Mouse (Mus musculus) megakaryocyte, embryonic 14.5 days (primary cell): ENCODE measurements around the gene Dupd1. TPM values are rescaled to one million over a fixed set of nuclear protein-coding genes. Genes with fewer than 3 reads are reported as not detected.
A peak's percentile ranks its signal among the peaks of the same experiment; 100 is the strongest.

Source experiments
- H3K27me3 ChIP-seq: replicated peaks from 2 replicates; pipeline ENCODE3; 2012; ENCODE audit warnings: inconsistent platforms
- H3K36me3 ChIP-seq: replicated peaks from 2 replicates; pipeline ENCODE3; 2012; ENCODE audit warnings: low read length, inconsistent platforms, mixed read lengths
- H3K4me1 ChIP-seq: 2 replicates; pipeline ENCODE4 v1.6.1; 2012; ENCODE audit warnings: inconsistent platforms
- H3K4me3 ChIP-seq: replicated peaks from 2 replicates; pipeline ENCODE3; 2012; ENCODE audit warnings: moderate library complexity, mild to moderate bottlenecking, inconsistent platforms
- H3K9me3 ChIP-seq: 2 replicates; pipeline ENCODE4 v1.6.1; 2012; ENCODE audit warnings: inconsistent platforms
- FLI1 ChIP-seq: IDR thresholded peaks from 2 replicates; pipeline ENCODE4 v1.6.1; 2012; ENCODE audit warnings: low read length, inconsistent platforms, mixed read lengths
- GATA1 ChIP-seq: IDR thresholded peaks from 3 replicates; pipeline ENCODE4 v1.6.1; 2012; ENCODE audit warnings: mixed read lengths, low read length, inconsistent platforms, borderline replicate concordance
- polyA plus RNA-seq: library from polyadenylated mRNA; stranded (reverse); fragments of >175 nt; gene quantifications from 2 replicates; pipeline ENCODE4 v1.2.3, GENCODE M21; 2012; ENCODE audit warnings: low replicate concordance; ENCODE audit not compliant: insufficient read depth

The Dupd1 gene
- polyA plus RNA-seq, 1 experiment, result not detected

- Histone ChIP-seq H3K4me1 (peaks cover 58% of the 10 kb centered on the region), H3K9me3 (no peaks in the 10 kb centered on the region), H3K27me3 (peaks cover 22% of the 10 kb centered on the region), H3K36me3 (no peaks in the 10 kb centered on the region), H3K4me3 (no peak overlapping the region)
- TF ChIP-seq GATA1 (no peak), FLI1 (no peak)
These were observed 32.5 kb upstream of the Dupd1 start for GRCm38 (mm10) chr14:21746846-21747245.

GRCm38 (mm10) chr14:21746251-21746650, 31.9 kb upstream of the Dupd1 start:
- H3K4me1 ChIP-seq, result peaks cover 52% of the 10 kb centered on the region
- TF ChIP-seq FLI1 (no peak), GATA1 (no peak)
- no peak overlapping the region for H3K4me3 ChIP-seq
- no peaks in the 10 kb centered on the region for H3K9me3 ChIP-seq
- peaks cover 22% of the 10 kb centered on the region for H3K27me3 ChIP-seq
- H3K36me3 ChIP-seq, result no peaks in the 10 kb centered on the region

GRCm38 (mm10) chr14:21745149-21745548, 30.8 kb upstream of the Dupd1 start:
- peak overlapping the region; percentile 62 for H3K4me3 ChIP-seq
- H3K27me3 ChIP-seq, result peaks cover 27% of the 10 kb centered on the region
- TF ChIP-seq GATA1 (no peak), FLI1 (no peak)
- peaks cover 46% of the 10 kb centered on the region for H3K4me1 ChIP-seq
- no peaks in the 10 kb centered on the region for H3K36me3 ChIP-seq
- H3K9me3 ChIP-seq, result no peaks in the 10 kb centered on the region

GRCm38 (mm10) chr14:21744169-21744568, 29.8 kb upstream of the Dupd1 start:
- peaks cover 38% of the 10 kb centered on the region for H3K4me1 ChIP-seq
- no peak for TF ChIP-seq FLI1
- TF ChIP-seq GATA1, result no peak
- peaks cover 34% of the 10 kb centered on the region for H3K27me3 ChIP-seq
- H3K4me3 ChIP-seq, result no peak overlapping the region
- no peaks in the 10 kb centered on the region for H3K9me3 ChIP-seq
- H3K36me3 ChIP-seq, result no peaks in the 10 kb centered on the region

- TF ChIP-seq FLI1 (no peak), GATA1 (no peak)
- no peaks in the 10 kb centered on the region for H3K36me3 ChIP-seq
- no peaks in the 10 kb centered on the region for H3K9me3 ChIP-seq
- peaks cover 38% of the 10 kb centered on the region for H3K27me3 ChIP-seq
- H3K4me1 ChIP-seq, result peaks cover 31% of the 10 kb centered on the region
- H3K4me3 ChIP-seq, result no peak overlapping the region
These were observed 28.1 kb upstream of the Dupd1 start for GRCm38 (mm10) chr14:21742441-21742840.

- Histone ChIP-seq H3K27me3 (peaks cover 35% of the 10 kb centered on the region), H3K9me3 (no peaks in the 10 kb centered on the region), H3K36me3 (no peaks in the 10 kb centered on the region), H3K4me3 (no peak overlapping the region), H3K4me1 (peaks cover 25% of the 10 kb centered on the region)
- TF ChIP-seq FLI1, result no peak
- TF ChIP-seq GATA1, result no peak
These were observed 27.4 kb upstream of the Dupd1 start for GRCm38 (mm10) chr14:21741786-21742185.

- peaks cover 32% of the 10 kb centered on the region for H3K27me3 ChIP-seq
- H3K4me3 ChIP-seq, result no peak overlapping the region
- no peaks in the 10 kb centered on the region for H3K36me3 ChIP-seq
- H3K4me1 ChIP-seq, result peaks cover 20% of the 10 kb centered on the region
- TF ChIP-seq GATA1, result no peak
- no peak for TF ChIP-seq FLI1
- H3K9me3 ChIP-seq, result no peaks in the 10 kb centered on the region
These were observed 26.9 kb upstream of the Dupd1 start for GRCm38 (mm10) chr14:21741314-21741713.

GRCm38 (mm10) chr14:21740345-21740744, 26.0 kb upstream of the Dupd1 start:
- Histone ChIP-seq H3K9me3 (no peaks in the 10 kb centered on the region), H3K36me3 (no peaks in the 10 kb centered on the region), H3K27me3 (peaks cover 29% of the 10 kb centered on the region), H3K4me1 (peaks cover 14% of the 10 kb centered on the region), H3K4me3 (no peak overlapping the region)
- TF ChIP-seq FLI1 (no peak), GATA1 (no peak)

GRCm38 (mm10) chr14:21733131-21733905, 18.9 kb upstream of the Dupd1 start:
- H3K4me3 ChIP-seq, result peak overlapping the region; percentile 46
- peaks cover 22% of the 10 kb centered on the region for H3K9me3 ChIP-seq
- peaks cover 5% of the 10 kb centered on the region for H3K27me3 ChIP-seq
- no peak for TF ChIP-seq GATA1
- peaks cover 3% of the 10 kb centered on the region for H3K36me3 ChIP-seq
- H3K4me1 ChIP-seq, result peaks cover 25% of the 10 kb centered on the region

- no peak for TF ChIP-seq GATA1
- TF ChIP-seq FLI1, result no peak
- H3K4me1 ChIP-seq, result peaks cover 22% of the 10 kb centered on the region
These were observed 15.6 kb upstream of the Dupd1 start for GRCm38 (mm10) chr14:21729936-21730335.

More at GRCm38 (mm10) chr14:21729936-21730335, 15.6 kb upstream of the Dupd1 start:
- Histone ChIP-seq H3K36me3 (peaks cover 3% of the 10 kb centered on the region), H3K4me3 (no peak overlapping the region), H3K27me3 (peaks cover 9% of the 10 kb centered on the region), H3K9me3 (peaks cover 22% of the 10 kb centered on the region)
